Mouse (Mus musculus): ENCODE measurements at regions not wholly inside any gene's neighbourhood (a gene's known extent, or its start where the extent isn't known, plus 50 kb on each side); places are given as distances from the start of the nearest gene placed in this dataset.

DNA sequence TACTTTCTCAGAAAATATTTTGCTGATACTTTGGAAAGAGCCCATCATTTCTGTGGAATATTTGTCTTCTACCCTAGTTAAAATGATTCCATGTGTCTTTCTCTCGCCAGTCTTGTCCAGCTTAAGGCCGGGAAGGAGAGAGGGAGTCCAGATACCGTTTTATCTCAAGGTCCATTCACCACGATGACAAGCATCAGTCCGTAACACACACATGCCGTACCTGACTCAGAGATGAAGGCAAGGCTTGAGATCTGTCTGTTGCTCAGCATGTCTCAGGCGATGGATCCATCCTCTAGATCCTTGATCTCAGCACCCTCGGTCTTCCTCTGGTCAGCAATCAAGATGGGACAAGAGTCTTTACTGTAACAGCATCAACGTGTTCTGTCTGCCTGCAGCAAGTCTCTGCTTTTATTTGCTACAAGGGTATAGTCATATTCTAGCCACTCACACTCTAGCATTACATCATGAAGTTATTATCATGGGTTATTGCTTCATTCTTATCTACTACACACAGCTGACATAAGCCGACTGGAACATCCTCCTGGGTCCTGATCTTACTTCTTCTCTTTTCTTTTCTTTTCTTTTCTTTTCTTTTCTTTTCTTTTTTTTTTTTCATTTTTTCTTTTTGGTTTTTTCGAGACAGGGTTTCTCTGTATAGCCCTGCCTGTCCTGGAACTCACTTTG, 64.9 kb upstream of the Tmem164 start:
- 90% methylated on average over 11 of the region's 11 CpGs for WGBS
- no peak for ATAC-seq (ENCODE audit: low FRiP score, low TSS enrichment)
- peaks cover 3% of the 10 kb centered on the region; the same call in 1 of the 2 replicates for H3K27me3 ChIP-seq (ENCODE audit: insufficient read depth, low read length)
- H3K4me1 ChIP-seq (ENCODE audit: insufficient read depth, low read length) = 0 out of 2 replicates have a peak, but pooled peaks cover 2% of the 10 kb centered on the region
- H3K36me3 ChIP-seq (ENCODE audit: insufficient read depth, low read length) = no peaks in the 10 kb centered on the region
- no peak overlapping the region for H3K4me2 ChIP-seq (replicated peaks; ENCODE audit: low read depth, low read length)
- no peak overlapping the region for H3K27ac ChIP-seq (ENCODE audit: low read length)
- no peak overlapping the region for H3K9ac ChIP-seq (replicated peaks; ENCODE audit: low read length)
- no peaks in the 10 kb centered on the region for H3K9me3 ChIP-seq (ENCODE audit: low read length)
- no peak overlapping the region for H3K4me3 ChIP-seq (ENCODE audit: low read length)

DNA sequence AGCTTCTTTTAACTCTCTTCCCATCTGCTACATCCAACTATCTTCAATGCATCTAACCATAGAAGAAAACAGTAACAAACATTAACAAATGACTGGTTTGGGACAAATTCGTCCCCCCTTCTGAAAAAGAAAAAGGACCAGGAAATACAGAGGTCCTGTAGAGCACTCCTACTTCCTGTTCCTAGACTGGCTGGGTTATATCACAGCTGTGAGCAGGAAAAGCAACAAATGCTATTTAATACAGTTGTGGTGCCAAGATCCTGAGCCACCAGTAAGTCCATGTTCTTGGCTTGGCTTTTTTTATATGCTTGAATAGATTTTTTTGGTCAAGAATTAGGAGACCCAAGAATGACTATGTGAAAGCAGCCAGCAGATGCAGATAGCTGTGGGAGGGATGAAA, 62.8 kb upstream of the Tmem164 start:
- no peak overlapping the region for H3K27ac ChIP-seq (ENCODE audit: low read length)
- H3K9me3 ChIP-seq (ENCODE audit: low read length) = no peaks in the 10 kb centered on the region
- H3K27me3 ChIP-seq (ENCODE audit: insufficient read depth, low read length) = no peaks in the 10 kb centered on the region; the same call in 1 of the 2 replicates
- no peak overlapping the region for H3K4me3 ChIP-seq (ENCODE audit: low read length)
- WGBS = 68% methylated on average over 1 of the region's 1 CpGs
- no peak overlapping the region for H3K9ac ChIP-seq (replicated peaks; ENCODE audit: low read length)
- ATAC-seq (ENCODE audit: low FRiP score, low TSS enrichment) = no peak
- H3K4me2 ChIP-seq (replicated peaks; ENCODE audit: low read depth, low read length) = no peak overlapping the region
- H3K36me3 ChIP-seq (ENCODE audit: insufficient read depth, low read length) = no peaks in the 10 kb centered on the region
- no peaks in the 10 kb centered on the region for H3K4me1 ChIP-seq (ENCODE audit: insufficient read depth, low read length)

DNA sequence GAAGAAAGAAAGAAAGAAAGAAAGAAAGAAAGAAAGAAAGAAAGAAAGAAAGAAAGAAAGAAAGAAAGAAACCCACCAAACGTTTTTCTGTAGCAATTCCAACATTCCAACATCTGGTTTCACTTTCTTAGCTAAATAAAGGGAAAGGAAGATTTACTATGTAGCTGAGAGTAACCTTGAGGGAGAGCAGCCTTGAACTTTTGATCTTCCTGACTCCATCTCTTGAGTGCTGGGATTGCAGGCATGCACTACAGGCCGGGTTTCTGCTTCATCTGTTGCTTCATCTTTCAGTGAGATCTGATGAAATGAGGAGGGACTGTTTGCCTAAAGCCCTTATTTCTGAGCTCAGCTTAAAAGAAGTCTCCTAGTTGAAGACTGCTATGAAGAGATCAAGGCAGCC, 57.8 kb upstream of the Tmem164 start:
- H3K9me3 ChIP-seq (ENCODE audit: low read length) = no peaks in the 10 kb centered on the region
- H3K4me2 ChIP-seq (replicated peaks; ENCODE audit: low read depth, low read length) = no peak overlapping the region
- WGBS = 18% methylated on average over 2 of the region's 2 CpGs

GRCm38 (mm10) chrX:142623882-142624281, 57.3 kb upstream of the Tmem164 start:
- H3K36me3 ChIP-seq (ENCODE audit: insufficient read depth, low read length) = no peaks in the 10 kb centered on the region
- H3K27ac ChIP-seq (ENCODE audit: low read length) = peak overlapping the region; percentile 73
- no peak overlapping the region for H3K4me3 ChIP-seq (ENCODE audit: low read length)
- no peaks in the 10 kb centered on the region for H3K4me1 ChIP-seq (ENCODE audit: insufficient read depth, low read length)
- 49% methylated on average over 2 of the region's 2 CpGs for WGBS
- no peak overlapping the region for H3K9ac ChIP-seq (replicated peaks; ENCODE audit: low read length)
- H3K9me3 ChIP-seq (ENCODE audit: low read length) = no peaks in the 10 kb centered on the region
- peaks cover 4% of the 10 kb centered on the region; the same call in 1 of the 2 replicates for H3K27me3 ChIP-seq (ENCODE audit: insufficient read depth, low read length)
- H3K4me2 ChIP-seq (replicated peaks; ENCODE audit: low read depth, low read length) = no peak overlapping the region
- no peak for ATAC-seq (ENCODE audit: low FRiP score, low TSS enrichment)

More for the DNA sequence above, 57.8 kb upstream of the Tmem164 start:
- no peaks in the 10 kb centered on the region for H3K4me1 ChIP-seq (ENCODE audit: insufficient read depth, low read length)
- no peak overlapping the region for H3K9ac ChIP-seq (replicated peaks; ENCODE audit: low read length)
- H3K4me3 ChIP-seq (ENCODE audit: low read length) = no peak overlapping the region
- ATAC-seq (ENCODE audit: low FRiP score, low TSS enrichment) = no peak
- peaks cover 4% of the 10 kb centered on the region; the same call in 1 of the 2 replicates for H3K27me3 ChIP-seq (ENCODE audit: insufficient read depth, low read length)
- H3K36me3 ChIP-seq (ENCODE audit: insufficient read depth, low read length) = no peaks in the 10 kb centered on the region
- H3K27ac ChIP-seq (ENCODE audit: low read length) = peak overlapping the region; percentile 73; the same call in 1 of the 2 replicates

Data from kidney, embryonic 16.5 days (tissue).